39 mouse cellular contexts compared by ENCODE assay signal in the genomic region with DNA sequence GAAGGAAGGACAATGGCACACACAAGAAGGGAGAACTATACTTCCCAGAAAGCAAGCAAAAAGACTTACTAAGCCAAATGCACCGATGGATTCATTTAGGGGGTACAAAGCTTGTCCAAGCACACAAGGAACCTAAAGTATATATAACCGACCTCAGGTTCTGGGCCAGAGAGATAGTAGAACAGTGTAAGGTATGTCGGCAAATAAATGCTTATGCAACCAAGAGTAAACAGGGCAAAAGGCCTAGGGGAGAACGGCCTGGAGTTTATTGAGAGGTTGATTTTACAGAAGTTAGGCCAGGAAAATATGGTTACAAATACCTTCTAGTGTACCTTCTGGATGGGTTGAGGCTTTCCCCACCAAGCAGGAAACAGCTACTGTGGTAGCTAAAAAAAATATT. TPM values are rescaled to one million over a fixed set of nuclear protein-coding genes. Genes with fewer than 3 reads are reported as not detected.
"Had no signal": no experiment of that assay in that cellular context is flagged by ENCODE, and none has a peak within 500 bp of the region (broad histone marks: within the 10 kb centered on the region; RNA-seq: fewer than 3 reads in every experiment).

No protein-coding gene starts in this region.

- H3K4me3 ChIP-seq: heart, adult 2 months; heart, embryonic 10.5 days; heart, embryonic 12.5 days; heart, embryonic 13.5 days; heart, embryonic 15.5 days; hindbrain, embryonic 10.5 days; hindbrain, embryonic 12.5 days; hindbrain, embryonic 13.5 days; hindbrain, embryonic 15.5 days; intestine, embryonic 15.5 days; kidney, embryonic 15.5 days; layer of hippocampus, adult 2 months had no signal

- H3K36me3 ChIP-seq: heart, embryonic 10.5 days; heart, embryonic 12.5 days; heart, embryonic 13.5 days; heart, embryonic 15.5 days; hindbrain, embryonic 10.5 days; hindbrain, embryonic 12.5 days; hindbrain, embryonic 13.5 days; hindbrain, embryonic 15.5 days; intestine, embryonic 15.5 days; kidney, embryonic 15.5 days had no signal

- H3K4me1 ChIP-seq: heart, embryonic 10.5 days; heart, embryonic 12.5 days; heart, embryonic 13.5 days; heart, embryonic 15.5 days; hindbrain, embryonic 10.5 days; hindbrain, embryonic 12.5 days; hindbrain, embryonic 13.5 days; hindbrain, embryonic 15.5 days; kidney, embryonic 15.5 days had no signal

- DNase-seq: heart, adult 2 months; heart, postnatal 36 days; heart, postnatal 4 days; kidney, adult 11 months; kidney, adult 2 months; kidney, adult 8-10 months; kidney, adult 9 months; kidney, postnatal 10 days; kidney, postnatal 14 days; kidney, postnatal 25 days; kidney, postnatal 36 days; kidney, postnatal 4 days; layer of hippocampus, adult 9-11 months had no signal

- H3K4me2 ChIP-seq: heart, embryonic 11.5 days; heart, embryonic 12.5 days; heart, embryonic 13.5 days; heart, embryonic 15.5 days; hindbrain, embryonic 12.5 days; hindbrain, embryonic 13.5 days; hindbrain, embryonic 14.5 days; hindbrain, embryonic 15.5 days; intestine, embryonic 15.5 days; kidney, embryonic 15.5 days had no signal

- H3K9ac ChIP-seq: heart, embryonic 12.5 days; heart, embryonic 13.5 days; heart, embryonic 15.5 days; hindbrain, embryonic 12.5 days; hindbrain, embryonic 13.5 days; hindbrain, embryonic 14.5 days; hindbrain, embryonic 15.5 days; intestine, embryonic 15.5 days; kidney, embryonic 15.5 days had no signal

- H3K27ac ChIP-seq: heart, adult 2 months; heart, embryonic 10.5 days; heart, embryonic 13.5 days; heart, embryonic 15.5 days; hindbrain, embryonic 10.5 days; hindbrain, embryonic 12.5 days; hindbrain, embryonic 13.5 days; hindbrain, embryonic 14.5 days; hindbrain, embryonic 15.5 days; hindbrain, postnatal 0 days; intestine, embryonic 15.5 days; kidney, embryonic 15.5 days; kidney, postnatal 0 days; layer of hippocampus, adult 2 months had no signal

- H3K27me3 ChIP-seq: heart, embryonic 15.5 days; hindbrain, embryonic 12.5 days; hindbrain, embryonic 13.5 days; hindbrain, embryonic 15.5 days; intestine, embryonic 15.5 days; kidney, embryonic 15.5 days had no signal

- ATAC-seq: hindbrain, embryonic 16.5 days; hindbrain, postnatal 0 days; inflammation-experienced regulatory T-cells, adult 6 months; intestine, embryonic 15.5 days; intestine, embryonic 16.5 days; intestine, postnatal 0 days had no signal

- H3K9me3 ChIP-seq: heart, embryonic 10.5 days; heart, embryonic 12.5 days; heart, embryonic 13.5 days; heart, embryonic 15.5 days; hindbrain, embryonic 10.5 days; hindbrain, embryonic 12.5 days; hindbrain, embryonic 13.5 days; hindbrain, embryonic 15.5 days; intestine, embryonic 15.5 days had no signal

RNA-seq across cellular contexts. Expression of gene Apol7a, which starts 21.5 kb away (rescaled TPM):
- total RNA-seq: heart, postnatal 25 days; hematopoietic stem cell, adult 5-6 weeks; hindbrain, postnatal 0 days; layer of hippocampus, adult 18-20 months; layer of hippocampus, adult 2 months; layer of hippocampus, postnatal 14 days had no signal
- polyA plus RNA-seq: heart, embryonic 10.5 days; hindbrain, embryonic 10.5 days; hindbrain, embryonic 11.5 days; hindbrain, embryonic 12.5 days; hindbrain, embryonic 13.5 days; hindbrain, embryonic 14.5 days; hindbrain, embryonic 15.5 days; hindbrain, embryonic 16.5 days; hindbrain, postnatal 0 days; inflammation-experienced regulatory T-cells, adult 6 months; kidney, adult 2 months; kidney, embryonic 14.5 days had no signal

RNA-seq across cellular contexts. Expression of gene Apol9a, which starts 33.5 kb away (rescaled TPM):
- total RNA-seq: hematopoietic stem cell, adult 5-6 weeks; layer of hippocampus, adult 18-20 months; layer of hippocampus, adult 2 months; layer of hippocampus, postnatal 14 days had no signal
- polyA plus RNA-seq: heart, embryonic 10.5 days; hindbrain, embryonic 12.5 days; hindbrain, embryonic 13.5 days; hindbrain, embryonic 14.5 days; kidney, embryonic 14.5 days; kidney, embryonic 16.5 days had no signal
